Mouse (Mus musculus) heart, embryonic 16.5 days (tissue): ENCODE data around the gene Chchd3. TPM values are rescaled to one million over a fixed set of nuclear protein-coding genes. Genes with fewer than 3 reads are reported as not detected.

Experiments used
- ATAC-seq: fragments of 200-750 bp; cut with Nextera tagmentation; replicated peaks from 2 replicates; pipeline ENCODE4 v1.8.0; 2017; ENCODE audit warnings: moderate number of reproducible peaks; ENCODE audit not compliant: insufficient read depth, low FRiP score; ENCODE audit errors: extremely low read depth
- H3K27ac ChIP-seq: fragments of 300-500 bp; sonication (generic); 2 replicates; pipeline ENCODE4 v1.5.1; 2014; ENCODE audit warnings: mild to moderate bottlenecking, low read length, control low read depth, moderate library complexity
- H3K27me3 ChIP-seq: fragments of 300-500 bp; sonication (generic); 2 replicates; pipeline ENCODE4 v1.6.1; 2014; ENCODE audit warnings: low read length, mixed read lengths; ENCODE audit not compliant: control insufficient read depth, insufficient read depth
- H3K36me3 ChIP-seq: fragments of 300-500 bp; sonication (generic); 2 replicates; pipeline ENCODE4 v1.6.1; 2014; ENCODE audit not compliant: control insufficient read depth, insufficient read depth
- H3K4me1 ChIP-seq: fragments of 300-500 bp; sonication (generic); 2 replicates; pipeline ENCODE4 v1.6.1; 2014; ENCODE audit warnings: low read length, mixed read lengths; ENCODE audit not compliant: control insufficient read depth, insufficient read depth
- H3K4me2 ChIP-seq: fragments of 300-500 bp; sonication (generic); 2 replicates; pipeline ENCODE4 v1.6.1; 2014; ENCODE audit warnings: low read depth, mild to moderate bottlenecking, control low read depth, low read length
- H3K4me3 ChIP-seq: fragments of 300-500 bp; sonication (generic); 2 replicates; pipeline ENCODE4 v1.5.1; 2014; ENCODE audit warnings: mild to moderate bottlenecking, control low read depth, low read length
- H3K9ac ChIP-seq: fragments of 300-500 bp; sonication (generic); 2 replicates; pipeline ENCODE4 v1.6.1; 2014; ENCODE audit warnings: low read length, control low read depth
- H3K9me3 ChIP-seq: fragments of 300-500 bp; sonication (generic); replicated peaks from 2 replicates; pipeline ENCODE4 v1.6.1; 2016; ENCODE audit warnings: low read length; ENCODE audit not compliant: control insufficient read depth
- WGBS: fragments of 180-500 bp; shearing (Covaris S2); extraction: QIAGEN DNeasy Blood & Tissue Kit; methylation state at CpG from one replicate; pipeline ENCODE4 v1.1.7; 2014; 5-methylcytosine and 5-hydroxymethylcytosine counted together
- polyA plus RNA-seq: library from polyadenylated mRNA; unstranded; fragments of >200 nt; fragmentation: Nextera tagmentation; extraction: Ambion mirVana; gene quantifications from 2 replicates; pipeline ENCODE4 v1.2.1, GENCODE M21; 2015

The Chchd3 gene
- polyA plus RNA-seq, 1 experiment from 2014 or later, result 264 TPM

DNA sequence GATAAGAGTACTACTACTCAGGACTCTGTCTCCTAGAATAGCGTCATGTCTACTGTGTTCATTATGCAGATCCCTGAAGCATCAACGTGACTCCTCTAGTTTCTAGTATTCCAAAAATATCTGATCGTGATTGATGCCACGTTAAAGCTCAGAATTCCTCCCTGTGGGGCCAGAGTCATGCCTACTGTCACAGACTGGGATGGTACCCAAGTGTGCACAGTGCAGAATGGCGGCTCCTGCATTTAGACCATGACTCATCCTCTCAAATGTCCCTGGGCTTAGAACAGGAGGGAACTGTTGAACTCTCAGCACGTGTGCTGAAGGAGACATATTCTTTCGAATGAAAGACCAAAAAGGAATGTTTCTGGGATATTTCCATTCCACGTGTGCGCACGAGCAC is 305.5 kb downstream of the Chchd3 start:
- H3K36me3 ChIP-seq, result no peaks in the 10 kb centered on the region
- H3K4me1 ChIP-seq, result no peaks in the 10 kb centered on the region
- H3K4me3 ChIP-seq, result no peak overlapping the region
- no peak overlapping the region for H3K4me2 ChIP-seq
- no peak for ATAC-seq
- 61% methylated on average over 10 of the region's 10 CpGs for WGBS
- H3K27me3 ChIP-seq, result no peaks in the 10 kb centered on the region
- no peaks in the 10 kb centered on the region for H3K9me3 ChIP-seq
- no peak overlapping the region for H3K9ac ChIP-seq
- H3K27ac ChIP-seq, result no peak overlapping the region

- no peaks in the 10 kb centered on the region for H3K4me1 ChIP-seq
These were observed 310.2 kb downstream of the Chchd3 start for GRCm38 (mm10) chr6:32749821-32750220.

GRCm38 (mm10) chr6:32748777-32749176 is 311.3 kb downstream of the Chchd3 start:
- no peak for ATAC-seq
- H3K27me3 ChIP-seq, result no peaks in the 10 kb centered on the region
- H3K9ac ChIP-seq, result no peak overlapping the region
- WGBS, result 85% methylated on average over 6 of the region's 6 CpGs
- no peak overlapping the region for H3K27ac ChIP-seq
- H3K36me3 ChIP-seq, result no peaks in the 10 kb centered on the region
- no peaks in the 10 kb centered on the region for H3K4me1 ChIP-seq
- no peak overlapping the region for H3K4me2 ChIP-seq
- no peaks in the 10 kb centered on the region for H3K9me3 ChIP-seq
- no peak overlapping the region for H3K4me3 ChIP-seq

More at GRCm38 (mm10) chr6:32749821-32750220, 310.2 kb downstream of the Chchd3 start:
- H3K36me3 ChIP-seq, result no peaks in the 10 kb centered on the region
- H3K27me3 ChIP-seq, result no peaks in the 10 kb centered on the region
- H3K4me2 ChIP-seq, result no peak overlapping the region
- 100% methylated on average over 1 of the region's 1 CpGs for WGBS
- no peak for ATAC-seq
- no peaks in the 10 kb centered on the region for H3K9me3 ChIP-seq
- no peak overlapping the region for H3K9ac ChIP-seq
- no peak overlapping the region for H3K27ac ChIP-seq
- H3K4me3 ChIP-seq, result no peak overlapping the region

- no peaks in the 10 kb centered on the region for H3K4me1 ChIP-seq
- no peaks in the 10 kb centered on the region for H3K9me3 ChIP-seq
- no peak for ATAC-seq
- no peak overlapping the region for H3K4me2 ChIP-seq
- no peak overlapping the region for H3K4me3 ChIP-seq
- H3K36me3 ChIP-seq, result no peaks in the 10 kb centered on the region
- 75% methylated on average over 2 of the region's 2 CpGs for WGBS
- no peaks in the 10 kb centered on the region for H3K27me3 ChIP-seq
- no peak overlapping the region for H3K9ac ChIP-seq
- no peak overlapping the region for H3K27ac ChIP-seq
These were observed 312.7 kb downstream of the Chchd3 start for GRCm38 (mm10) chr6:32747333-32747732.

Other genes starting within 250 kb of the Chchd3 start
- 30.3 and 35.1 TPM in 2 replicates for gene Exoc4, start 188.8 kb upstream of the Chchd3 start, polyA plus RNA-seq